Mouse (Mus musculus) myocyte (in vitro differentiated cells): ENCODE measurements around the gene Prcc.

Source experiments
- CEBPB ChIP-seq: IDR thresholded peaks from 2 replicates; pipeline ENCODE4 v1.6.1; 2011; ENCODE audit warnings: mild to moderate bottlenecking, moderate library complexity; ENCODE audit not compliant: poor library complexity, insufficient read depth, severe bottlenecking
- E2F4 ChIP-seq: IDR thresholded peaks from one replicate; pipeline ENCODE4 v1.6.1; 2011; ENCODE audit warnings: mild to moderate bottlenecking, control low read depth, moderate library complexity; ENCODE audit not compliant: insufficient read depth
- MAX ChIP-seq: IDR thresholded peaks from one replicate; pipeline ENCODE4 v1.6.1; 2011; ENCODE audit warnings: low read depth, mild to moderate bottlenecking, control low read depth
- MYOD1 ChIP-seq, 3 experiments: IDR thresholded peaks; one replicate each; pipeline ENCODE4 v1.6.1; 2011; ENCODE audit warnings: control low read depth in 2 of 3, low read depth in 2 of 3, mild to moderate bottlenecking in 2 of 3, moderate library complexity in 1 of 3; ENCODE audit not compliant: insufficient read length in 2 of 3, control insufficient read depth in 1 of 3
- MYOG ChIP-seq, 3 experiments: IDR thresholded peaks; one replicate each; pipeline ENCODE4 v1.6.1; 2011; ENCODE audit warnings: control low read depth in 2 of 3, low read depth in 2 of 3, mild to moderate bottlenecking in 2 of 3; ENCODE audit not compliant: insufficient read length in 2 of 3, control insufficient read depth in 1 of 3, insufficient read depth in 1 of 3
- POLR2A ChIP-seq: IDR thresholded peaks from one replicate; pipeline ENCODE4 v1.6.1; 2011; ENCODE audit warnings: low read depth, mild to moderate bottlenecking, control low read depth, moderate library complexity; ENCODE audit not compliant: insufficient read length
- POLR2AphosphoS2 ChIP-seq: IDR thresholded peaks from one replicate; pipeline ENCODE4 v1.6.1; 2011; ENCODE audit warnings: low read depth, control low read depth; ENCODE audit not compliant: insufficient read length
- REST ChIP-seq: IDR thresholded peaks from one replicate; pipeline ENCODE4 v1.6.1; 2011; ENCODE audit warnings: mild to moderate bottlenecking, control low read depth, moderate library complexity; ENCODE audit not compliant: insufficient read depth, insufficient read length
- TCF12 ChIP-seq: IDR thresholded peaks from one replicate; pipeline ENCODE4 v1.6.1; 2011; ENCODE audit warnings: mild to moderate bottlenecking, control low read depth; ENCODE audit not compliant: poor library complexity, insufficient read depth, severe bottlenecking
- TCF3 ChIP-seq: IDR thresholded peaks from one replicate; pipeline ENCODE4 v1.6.1; 2011; ENCODE audit warnings: low read depth, control low read depth; ENCODE audit not compliant: insufficient read length
- USF1 ChIP-seq: IDR thresholded peaks from one replicate; pipeline ENCODE4 v1.6.1; 2011; ENCODE audit warnings: low read depth, mild to moderate bottlenecking, control low read depth, moderate library complexity

- TF ChIP-seq POLR2A (no peak), CEBPB (no peak), E2F4 (no peak), POLR2AphosphoS2 (no peak), MAX (no peak), TCF3 (no peak), MYOG (IDR thresholded peaks at IDR 0.05; ENCODE audit: control insufficient read depth in 1 of 3, insufficient read depth in 1 of 3, insufficient read length in 2 of 3, low read depth in 2 of 3) (no peak), TCF12 (no peak), USF1 (no peak), REST (no peak), MYOD1 (IDR thresholded peaks at IDR 0.05; ENCODE audit: control insufficient read depth in 1 of 3, insufficient read length in 2 of 3, low read depth in 2 of 3) (no peak)
Observed at GRCm38 (mm10) chr3:87886004-87886365, 577 bp upstream of the Prcc start.
